Mouse (Mus musculus) olfactory bulb, adult 2 months (tissue): ENCODE data around the gene Cd160. TPM values are rescaled to one million over a fixed set of nuclear protein-coding genes. Genes with fewer than 3 reads are reported as not detected.

Experiments
- H3K27ac ChIP-seq: fragments of 200-500 bp; 2 replicates; pipeline ENCODE4 v1.5.1; 2012; ENCODE audit warnings: low read depth, low read length; ENCODE audit not compliant: insufficient read depth
- H3K4me1 ChIP-seq: fragments of 200-500 bp; 2 replicates; pipeline ENCODE4 v1.6.1; 2012; ENCODE audit warnings: low read length; ENCODE audit not compliant: control insufficient read depth, insufficient read depth
- H3K4me3 ChIP-seq: fragments of 200-500 bp; 2 replicates; pipeline ENCODE4 v1.5.1; 2012; ENCODE audit warnings: mild to moderate bottlenecking, low read depth, low read length, moderate library complexity; ENCODE audit not compliant: insufficient read depth
- CTCF ChIP-seq: fragments of 200-500 bp; IDR thresholded peaks from 2 replicates; pipeline ENCODE4 v1.5.1; 2012; ENCODE audit warnings: low read depth, mild to moderate bottlenecking, low read length, moderate library complexity; ENCODE audit not compliant: insufficient read depth
- POLR2A ChIP-seq: fragments of 200-500 bp; IDR thresholded peaks from 2 replicates; pipeline ENCODE4 v1.6.1; 2012; ENCODE audit warnings: mild to moderate bottlenecking, low read depth, low read length, moderate library complexity; ENCODE audit not compliant: insufficient read depth
- WGBS: fragments of 180-500 bp; shearing (Covaris S2); methylation state at CpG from one replicate; pipeline ENCODE4 v1.1.7; 2018; 5-methylcytosine and 5-hydroxymethylcytosine counted together
- polyA plus RNA-seq: library from polyadenylated mRNA; stranded (reverse); fragments of >200 nt; gene quantifications from 2 replicates; pipeline ENCODE4 v1.2.4, GENCODE M21; 2012; ENCODE audit warnings: low replicate concordance; ENCODE audit not compliant: missing spikeins, insufficient read depth, insufficient read length

Gene Cd160
- polyA plus RNA-seq, 1 experiment = not detected

DNA sequence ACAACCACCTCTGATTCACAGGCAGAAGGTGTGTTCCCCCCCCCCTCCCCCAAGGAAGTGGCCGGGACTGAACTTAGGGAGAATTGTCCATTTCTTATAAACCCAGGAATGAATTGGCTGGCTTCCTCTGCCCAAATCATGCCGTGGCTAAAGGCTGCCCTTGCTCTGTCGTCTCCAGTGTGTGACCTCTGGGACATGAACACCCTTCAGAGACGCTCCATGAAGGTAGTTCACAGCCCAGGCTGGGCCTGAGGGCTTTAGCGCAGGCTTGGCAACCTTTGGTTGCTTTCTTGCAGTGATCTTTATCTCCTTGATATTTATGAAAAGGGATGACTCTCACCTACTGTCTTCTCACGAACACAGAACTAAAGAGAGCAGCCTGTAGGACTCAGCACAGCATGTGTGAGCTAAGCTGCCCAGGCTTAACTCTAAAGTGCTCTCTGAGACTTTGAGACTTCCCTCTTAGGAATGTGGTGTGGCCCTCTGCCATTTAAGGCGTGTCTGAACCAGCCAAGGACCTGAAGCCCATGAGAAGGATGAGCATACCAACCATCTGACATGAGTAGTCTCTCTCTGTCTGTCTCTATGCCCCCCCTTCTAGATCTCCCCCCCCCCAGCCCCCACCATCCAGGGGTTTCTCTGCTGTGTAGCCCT, 15.4 kb downstream of the Cd160 start:
- no peak overlapping the region for H3K4me3 ChIP-seq
- TF ChIP-seq CTCF (no peak), POLR2A (no peak)
- 68% methylated on average over 7 of the region's 7 CpGs for WGBS
- H3K4me1 ChIP-seq = peaks cover 4% of the 10 kb centered on the region
- no peak overlapping the region for H3K27ac ChIP-seq

DNA sequence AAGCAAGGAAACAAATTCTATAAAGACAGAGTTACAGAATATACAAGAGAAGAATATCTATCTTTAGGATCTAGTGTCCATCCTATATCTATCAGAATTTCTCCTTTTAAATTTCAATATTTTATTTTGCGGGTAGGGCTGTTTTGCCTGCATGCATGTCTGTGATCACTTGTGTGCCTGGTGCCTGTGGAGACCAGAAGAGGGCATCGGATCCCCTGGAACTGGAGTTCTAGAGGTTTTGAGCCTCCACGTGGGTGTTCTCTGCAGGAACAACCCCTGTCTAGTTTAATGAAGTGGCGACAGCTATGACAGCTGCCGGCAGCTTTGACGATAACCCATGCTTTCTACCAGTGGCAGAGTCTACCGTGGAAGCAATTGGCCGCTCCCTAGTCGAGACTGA, 16.0 kb downstream of the Cd160 start:
- Histone ChIP-seq H3K4me3 (no peak overlapping the region), H3K4me1 (peaks cover 4% of the 10 kb centered on the region), H3K27ac (no peak overlapping the region)
- 33% methylated on average over 9 of the region's 9 CpGs for WGBS
- no peak for TF ChIP-seq CTCF

DNA sequence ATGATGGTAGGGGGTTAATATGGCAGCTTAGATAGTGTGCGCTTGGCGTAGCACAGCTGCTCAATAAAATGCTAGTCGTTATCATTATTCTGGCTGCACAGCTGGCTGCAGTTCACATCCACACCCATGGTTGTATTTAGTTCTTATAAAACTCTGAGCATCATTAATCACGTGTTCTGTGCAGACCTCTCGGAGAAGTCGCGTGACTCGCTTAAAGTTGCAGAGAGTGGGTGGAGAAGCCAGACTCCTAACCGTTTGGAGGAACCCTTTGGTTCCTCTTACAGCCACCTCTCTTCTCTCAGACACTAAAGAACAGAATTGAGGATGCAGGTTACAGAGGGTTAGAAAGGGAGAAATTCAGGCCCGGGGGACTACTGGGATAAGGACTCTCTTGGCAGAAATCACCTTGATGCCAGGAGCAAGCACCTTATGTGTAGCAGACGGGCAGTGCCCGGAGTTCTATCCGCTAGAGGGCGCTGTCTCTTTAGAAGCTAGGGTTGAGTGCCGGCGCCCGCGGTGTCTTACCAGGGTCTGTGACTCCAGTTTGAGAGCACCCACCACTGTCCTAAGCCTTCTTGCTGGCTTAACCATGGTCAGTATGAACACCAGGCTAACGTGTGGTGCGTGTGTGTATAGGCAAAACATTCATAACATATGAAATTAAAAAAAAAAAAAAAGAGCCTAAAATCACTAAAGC, 16.6 kb downstream of the Cd160 start:
- WGBS = 28% methylated on average over 20 of the region's 20 CpGs
- Histone ChIP-seq H3K4me3 (no peak overlapping the region), H3K27ac (no peak overlapping the region), H3K4me1 (peaks cover 4% of the 10 kb centered on the region)
- TF ChIP-seq POLR2A = no peak
- TF ChIP-seq CTCF = peak; percentile 70

DNA sequence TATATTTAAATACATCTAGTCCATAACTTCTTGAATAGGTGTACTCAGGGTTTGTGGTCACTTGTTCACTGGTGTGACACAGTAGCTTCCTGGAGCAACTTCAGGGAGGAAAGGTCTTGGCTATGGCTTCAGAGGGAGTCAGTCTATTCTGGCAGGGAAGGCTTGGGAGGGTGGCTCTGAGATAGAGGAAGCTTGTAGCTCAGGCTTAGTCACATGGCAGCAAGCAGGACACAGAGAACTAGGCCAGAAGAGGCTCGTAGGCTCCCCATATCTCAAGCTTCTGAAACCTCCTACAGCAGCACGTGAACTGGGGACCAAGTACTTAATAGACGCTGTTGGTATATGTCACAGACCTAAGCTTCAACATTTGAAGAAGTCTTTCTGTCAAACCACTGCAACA, 17.9 kb downstream of the Cd160 start:
- no peak for TF ChIP-seq CTCF
- TF ChIP-seq POLR2A = no peak
- peaks cover 4% of the 10 kb centered on the region for H3K4me1 ChIP-seq
- 92% methylated on average over 3 of the region's 3 CpGs for WGBS
- H3K27ac ChIP-seq = no peak overlapping the region
- no peak overlapping the region for H3K4me3 ChIP-seq

DNA sequence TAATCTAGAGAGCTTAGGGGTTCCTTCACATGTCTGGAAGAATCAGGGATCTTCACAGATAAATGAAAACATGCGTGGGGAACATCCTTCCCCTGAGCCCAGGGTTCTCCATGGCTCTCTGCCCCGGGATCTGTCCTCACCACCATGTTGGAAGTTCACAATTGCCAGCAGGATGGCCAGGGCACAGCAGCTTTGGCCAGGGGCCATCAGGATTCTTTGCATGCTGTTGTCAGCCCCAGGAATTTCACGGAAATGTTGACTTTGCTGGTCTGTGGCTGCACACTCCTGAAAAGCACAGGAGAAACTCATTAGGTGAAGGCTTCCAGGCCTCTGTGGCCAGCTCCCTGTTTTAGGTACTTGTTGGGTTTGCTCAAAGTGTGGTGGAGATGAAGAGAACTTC, 20.5 kb downstream of the Cd160 start:
- TF ChIP-seq POLR2A (no peak), CTCF (no peak)
- no peak overlapping the region for H3K4me3 ChIP-seq
- WGBS = 81% methylated on average over 3 of the region's 3 CpGs
- H3K4me1 ChIP-seq = peaks cover 4% of the 10 kb centered on the region
- no peak overlapping the region for H3K27ac ChIP-seq

DNA sequence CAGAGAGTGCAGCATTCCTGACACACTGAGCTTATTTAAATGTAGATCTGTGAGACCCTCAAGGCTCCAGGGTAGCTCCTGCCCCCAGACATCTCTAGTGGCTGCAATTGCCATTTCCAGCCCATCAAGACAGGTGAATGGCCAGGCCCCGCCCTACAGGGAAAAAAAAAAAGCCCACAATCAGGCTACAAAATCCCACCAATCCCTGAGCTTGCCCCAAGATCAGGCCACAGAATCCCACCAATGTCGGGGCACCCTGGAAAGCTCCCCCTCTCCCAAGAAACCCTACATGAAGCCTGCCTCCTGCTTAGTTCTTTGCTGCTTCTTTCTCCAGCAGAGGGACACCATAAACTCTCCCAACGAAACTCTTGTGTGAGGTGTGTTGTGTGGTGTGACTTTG, 21.0 kb downstream of the Cd160 start:
- Histone ChIP-seq H3K4me3 (no peak overlapping the region), H3K27ac (no peak overlapping the region), H3K4me1 (no peaks in the 10 kb centered on the region)
- TF ChIP-seq CTCF (no peak), POLR2A (no peak)
- 79% methylated on average over 3 of the region's 3 CpGs for WGBS

DNA sequence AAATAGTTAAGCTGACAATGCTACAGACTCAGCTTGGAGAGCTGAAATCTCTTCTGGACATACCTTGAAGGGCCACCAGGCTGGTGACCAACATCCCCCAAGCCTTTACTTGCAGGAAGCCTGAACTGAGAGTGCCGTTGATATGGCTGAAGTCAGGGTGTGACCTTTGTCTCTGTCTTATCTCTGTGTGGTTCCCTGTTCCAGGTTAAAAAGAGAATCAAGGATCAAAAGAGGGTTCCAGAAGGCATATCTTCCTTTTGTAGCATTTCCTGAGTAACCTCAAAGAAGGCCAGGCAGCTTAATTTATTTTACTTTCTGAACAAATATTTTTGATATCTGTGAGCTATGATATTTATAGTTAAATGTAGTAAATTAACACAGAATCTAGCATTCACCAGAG, 26.9 kb downstream of the Cd160 start:
- Histone ChIP-seq H3K4me1 (no peaks in the 10 kb centered on the region), H3K27ac (no peak overlapping the region), H3K4me3 (no peak overlapping the region)
- 98% methylated on average over 1 of the region's 1 CpGs for WGBS
- no peak for TF ChIP-seq POLR2A
- TF ChIP-seq CTCF = no peak

DNA sequence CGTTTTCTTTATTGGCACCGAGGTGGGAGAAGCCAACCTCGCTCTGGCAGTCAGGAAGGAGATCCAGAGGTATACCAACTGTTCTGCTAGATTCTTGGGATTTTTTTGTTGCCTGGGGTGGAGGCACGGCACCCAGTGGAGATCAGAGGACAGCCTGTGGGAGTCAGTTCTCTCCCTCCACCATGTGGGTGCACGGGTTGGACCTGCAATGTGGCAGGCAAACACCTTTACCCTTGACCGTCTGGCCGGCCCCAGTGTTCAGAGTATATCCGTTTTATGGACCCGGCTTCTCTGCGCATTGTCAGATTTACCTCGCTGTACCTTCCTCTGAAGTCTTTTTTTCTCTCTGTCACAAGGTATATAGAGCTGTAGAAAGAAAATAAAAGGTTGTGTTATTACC, 28.9 kb downstream of the Cd160 start:
- TF ChIP-seq POLR2A = no peak
- TF ChIP-seq CTCF = no peak
- no peaks in the 10 kb centered on the region for H3K4me1 ChIP-seq
- 89% methylated on average over 11 of the region's 11 CpGs for WGBS

DNA sequence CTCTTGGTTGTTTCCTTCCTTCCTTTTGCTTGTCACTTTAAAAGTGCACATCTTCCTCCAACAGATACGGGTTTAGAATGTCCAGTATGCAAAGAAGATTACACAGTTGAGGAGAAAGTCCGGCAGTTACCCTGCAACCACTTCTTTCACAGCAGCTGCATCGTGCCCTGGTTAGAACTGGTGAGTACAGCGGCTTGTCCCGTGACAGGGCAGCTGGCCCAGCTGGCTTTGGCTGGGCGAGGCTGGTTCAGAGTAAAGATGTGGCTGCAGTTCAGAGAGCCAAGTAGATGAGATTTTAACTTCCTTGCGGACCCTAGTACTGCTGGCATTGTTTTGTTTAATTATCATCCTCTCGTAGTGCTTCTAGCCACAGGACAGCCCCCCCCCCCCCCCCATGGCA, 40.6 kb downstream of the Cd160 start:
- no peak overlapping the region for H3K4me3 ChIP-seq
- TF ChIP-seq CTCF (no peak), POLR2A (no peak)
- H3K4me1 ChIP-seq = no peaks in the 10 kb centered on the region
- no peak overlapping the region for H3K27ac ChIP-seq
- WGBS = 57% methylated on average over 8 of the region's 8 CpGs

More for the DNA sequence above, 28.9 kb downstream of the Cd160 start:
- no peak overlapping the region for H3K4me3 ChIP-seq
- no peak overlapping the region for H3K27ac ChIP-seq

DNA sequence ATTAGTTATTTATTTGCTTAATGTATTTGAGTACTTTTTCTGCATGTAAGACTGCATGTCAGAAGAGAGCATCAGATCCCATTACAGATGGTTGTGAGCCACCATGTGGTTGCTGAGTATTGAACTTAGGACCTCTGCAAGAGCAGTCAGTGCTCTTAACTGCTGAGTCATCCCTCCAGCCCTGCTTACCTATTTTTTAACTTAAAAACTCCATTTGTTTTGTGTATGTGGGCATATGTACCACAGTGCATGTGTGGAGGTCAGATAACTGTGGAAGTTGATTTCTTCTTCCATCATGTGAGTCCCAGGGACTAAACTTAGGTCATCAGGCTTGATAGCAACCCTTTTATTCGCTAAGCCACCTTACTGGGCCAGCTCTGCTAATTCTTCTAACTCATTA, 41.4 kb downstream of the Cd160 start:
- Histone ChIP-seq H3K4me1 (no peaks in the 10 kb centered on the region), H3K27ac (no peak overlapping the region), H3K4me3 (no peak overlapping the region)
- TF ChIP-seq CTCF (no peak), POLR2A (no peak)
- WGBS = 87% methylated on average over 1 of the region's 1 CpGs

DNA sequence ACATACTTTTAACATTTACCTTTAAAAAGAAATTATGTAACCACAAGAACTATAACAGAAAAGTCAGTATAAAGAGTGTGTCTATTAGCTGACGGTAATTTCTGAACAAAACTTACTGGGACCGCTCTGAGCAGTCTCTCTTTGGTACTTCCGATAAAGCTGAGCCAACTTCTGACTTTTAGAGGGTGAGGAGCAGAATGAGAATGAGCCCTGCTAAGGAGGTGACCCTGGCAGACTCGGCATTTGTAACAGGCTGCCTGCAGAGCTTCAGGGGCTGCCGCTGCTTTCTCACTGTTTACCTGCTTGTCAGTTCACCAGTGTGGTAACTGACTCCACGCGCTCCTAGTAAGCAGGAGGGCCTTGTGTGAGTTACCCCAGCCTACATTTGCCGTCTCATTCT, 46.9 kb downstream of the Cd160 start:
- Histone ChIP-seq H3K4me3 (no peak overlapping the region), H3K27ac (no peak overlapping the region), H3K4me1 (no peaks in the 10 kb centered on the region)
- no peak for TF ChIP-seq POLR2A
- no peak for TF ChIP-seq CTCF
- WGBS = 68% methylated on average over 8 of the region's 8 CpGs
